Mouse (Mus musculus): Measurements from ENCODE around the gene Arl8a. TPM values are rescaled to one million over a fixed set of nuclear protein-coding genes. Genes with fewer than 3 reads are reported as not detected.
A peak's percentile ranks its signal among the peaks of the same experiment; 100 is the strongest.
"Not testable (repeated sequence)": the region's sequence is repeated elsewhere in the genome, so short reads cannot be mapped to it uniquely, and the experiment has no call there.

Gene Arl8a
- polyA plus RNA-seq, 1 experiment: 61.0 TPM

- DNase-seq (ENCODE audit: low read depth, low spot score): no peak
- 61% methylated on average over 3 of the region's 3 CpGs for WGBS
These were observed 41.6 kb downstream of the Arl8a start for GRCm38 (mm10) chr1:135188197-135188596.

DNA sequence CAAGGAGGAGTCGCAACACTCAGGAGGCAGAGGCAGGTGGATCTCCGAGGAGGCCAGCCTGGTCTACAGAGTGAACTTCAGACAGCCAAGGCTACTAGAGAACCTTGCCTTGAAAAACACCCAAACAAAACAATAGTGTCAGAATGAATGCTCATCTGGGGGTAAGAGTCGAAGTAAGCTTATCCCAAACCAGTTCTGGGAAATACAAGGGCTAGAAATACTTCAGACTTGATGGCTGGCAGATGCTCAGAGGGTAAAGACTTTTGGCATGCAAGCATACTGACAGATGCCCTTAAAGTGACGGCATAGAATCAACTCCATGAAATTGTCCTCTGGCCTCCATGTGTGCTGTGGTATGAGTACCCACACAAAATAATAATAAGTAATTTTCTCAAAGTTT, 42.6 kb downstream of the Arl8a start:
- no peak for DNase-seq (ENCODE audit: low read depth, low spot score)
- WGBS: 92% methylated on average over 4 of the region's 4 CpGs

- not testable (repeated sequence) for DNase-seq (ENCODE audit: low read depth, low spot score)
- 40% methylated on average over 5 of the region's 5 CpGs for WGBS
These were observed 47.7 kb downstream of the Arl8a start for GRCm38 (mm10) chr1:135194335-135194734.

DNA sequence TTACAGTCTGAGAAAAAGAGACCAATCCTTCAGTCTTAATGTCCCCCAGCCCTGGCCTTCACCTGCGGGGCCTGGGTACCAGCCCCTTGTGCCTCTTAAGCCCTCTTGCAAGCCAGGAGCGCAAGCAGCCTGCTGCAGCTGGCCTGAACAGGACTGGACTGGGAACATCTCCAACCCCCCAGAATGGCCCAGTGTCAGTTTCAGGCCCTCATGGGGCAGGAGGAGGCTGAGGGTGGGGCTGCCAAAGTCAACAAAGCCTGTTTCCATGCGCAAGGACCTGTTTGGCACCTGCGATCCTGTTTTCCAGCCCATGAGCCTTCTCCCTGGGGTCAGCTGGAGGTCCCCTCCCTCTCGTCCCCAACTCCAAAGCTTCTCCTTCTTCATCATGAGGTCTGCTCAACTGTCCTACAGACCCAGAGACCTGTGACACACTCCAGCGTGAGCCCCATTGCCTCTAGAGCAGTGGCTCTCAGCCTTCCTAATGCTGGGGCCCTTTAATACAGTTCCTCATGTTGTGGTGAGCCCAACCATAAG, 49.4 kb downstream of the Arl8a start:
- 26% methylated on average over 6 of the region's 6 CpGs for WGBS
- no peak for DNase-seq (ENCODE audit: low read depth, low spot score)

GRCm38 (mm10) chr1:135198412-135198811, 51.8 kb downstream of the Arl8a start:
- no peak for DNase-seq (ENCODE audit: low read depth, low spot score)
- WGBS: 25% methylated on average over 5 of the region's 5 CpGs

DNA sequence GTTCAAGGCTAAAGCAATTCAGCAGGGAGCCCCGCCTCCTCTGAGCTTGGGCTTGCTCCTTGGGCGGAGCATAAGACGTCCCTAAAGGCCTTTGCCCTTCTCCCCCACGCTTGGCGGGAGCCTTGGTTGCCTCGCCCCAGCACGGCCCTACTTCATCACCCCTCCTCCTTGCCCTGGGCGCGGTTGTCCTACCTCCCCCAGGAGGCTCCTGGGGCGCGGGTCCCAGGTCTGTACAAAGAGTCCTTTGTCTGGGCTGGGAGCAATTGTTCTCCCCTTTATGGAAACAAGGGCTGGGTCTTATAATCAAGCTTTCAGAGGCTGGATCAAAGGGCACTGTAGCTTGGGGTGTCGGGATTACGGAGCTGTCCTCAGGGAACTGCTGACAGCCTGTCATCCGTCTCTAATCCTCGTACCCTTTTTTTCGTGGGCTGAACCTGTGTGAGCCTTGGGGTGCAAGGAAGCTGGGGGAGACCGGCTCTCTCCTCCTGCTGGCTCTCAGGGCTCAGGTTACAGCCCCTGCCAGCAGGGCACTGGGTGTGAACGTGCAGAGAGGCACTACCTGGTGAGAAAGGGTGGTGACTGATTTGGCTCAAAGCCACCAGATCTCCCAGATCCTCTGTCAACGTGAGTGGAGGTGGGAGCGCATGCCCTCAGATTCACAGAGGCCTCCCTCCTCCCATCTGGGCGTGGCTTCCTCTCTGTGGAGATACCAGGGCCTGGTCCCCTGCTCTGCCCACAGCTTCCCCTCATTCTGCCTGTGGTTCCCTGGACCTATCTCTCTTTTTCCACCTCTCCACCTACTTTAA, 52.6 kb downstream of the Arl8a start:
- 16% methylated on average over 21 of the region's 21 CpGs for WGBS
- DNase-seq (ENCODE audit: low read depth, low spot score): peak; percentile 95

- DNase-seq (ENCODE audit: low read depth, low spot score): no peak
- WGBS: 30% methylated on average over 4 of the region's 4 CpGs
These were observed 53.8 kb downstream of the Arl8a start for GRCm38 (mm10) chr1:135200400-135200799.

- WGBS: 27% methylated on average over 12 of the region's 12 CpGs
- no peak for DNase-seq (ENCODE audit: low read depth, low spot score)
These were observed 57.8 kb downstream of the Arl8a start for GRCm38 (mm10) chr1:135204196-135205126.

GRCm38 (mm10) chr1:135205257-135205656, 58.6 kb downstream of the Arl8a start:
- WGBS: 38% methylated on average over 4 of the region's 4 CpGs
- no peak for DNase-seq (ENCODE audit: low read depth, low spot score)

Other genes with a start within 250 kb of the Arl8a start
- 22.0 and 23.2 TPM in 2 replicates for gene Ppp1r12b, start 190.9 kb upstream of the Arl8a start, polyA plus RNA-seq (2012; rRNA removed)
- 3.5 and 3.7 TPM in 2 replicates for gene Ube2t, start 184.3 kb upstream of the Arl8a start, polyA plus RNA-seq (2012; rRNA removed)
- 0.07 and 0.15 TPM in 2 replicates for gene Lgr6, start 41.5 kb upstream of the Arl8a start, polyA plus RNA-seq (2012; rRNA removed)
- 5.5 and 7.6 TPM in 2 replicates for gene Ptpn7, start 14.1 kb upstream of the Arl8a start, polyA plus RNA-seq (2012; rRNA removed)
- gene Gpr37l1, start 20.9 kb downstream of the Arl8a start, polyA plus RNA-seq (2012; rRNA removed): 2.9 and 4.5 TPM in 2 replicates
- gene Elf3, start 111.7 kb downstream of the Arl8a start, polyA plus RNA-seq (2012; rRNA removed): 304 and 322 TPM in 2 replicates
- 93.4 and 112 TPM in 2 replicates for gene Rnpep, start 137.3 kb downstream of the Arl8a start, polyA plus RNA-seq (2012; rRNA removed)
- 71.0 and 73.1 TPM in 2 replicates for gene Timm17a, start 167.0 kb downstream of the Arl8a start, polyA plus RNA-seq (2012; rRNA removed)
- 17.6 and 19.1 TPM in 2 replicates for gene Lmod1, start 178.0 kb downstream of the Arl8a start, polyA plus RNA-seq (2012; rRNA removed)
- 2.7 and 5.1 TPM in 2 replicates for gene Shisa4, start 228.4 kb downstream of the Arl8a start, polyA plus RNA-seq (2012; rRNA removed)